Mouse (Mus musculus) cerebellum, adult 11-12 months (tissue): ENCODE data around the gene Car12.
"Not testable (repeated sequence)": the region's sequence is repeated elsewhere in the genome, so short reads cannot be mapped to it uniquely, and the experiment has no call there.

Experiments used
- DNase-seq: peaks from one replicate; pipeline ENCODE4 v3.0.0; 2022

The Car12 gene

DNA sequence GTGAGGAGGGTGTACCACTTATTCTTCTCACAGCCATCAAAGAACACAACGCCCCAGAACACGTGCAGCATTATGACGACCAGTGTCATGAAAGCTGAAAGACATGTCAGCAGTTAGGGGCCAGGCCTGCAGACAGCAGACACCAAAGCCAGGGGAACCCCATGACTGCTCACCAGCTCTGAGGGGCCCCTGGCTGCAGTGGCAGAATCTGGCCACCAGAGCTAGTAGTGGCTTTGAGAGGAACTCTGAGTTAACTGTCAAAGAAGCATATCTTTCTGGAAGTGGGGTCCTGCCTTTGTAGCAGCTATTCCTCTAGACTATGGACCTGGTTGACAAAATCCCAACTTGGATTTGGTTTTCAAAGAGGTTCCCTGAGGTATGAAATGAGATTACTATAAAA, 71.1 kb downstream of the Car12 start:
- not testable (repeated sequence) for DNase-seq

DNA sequence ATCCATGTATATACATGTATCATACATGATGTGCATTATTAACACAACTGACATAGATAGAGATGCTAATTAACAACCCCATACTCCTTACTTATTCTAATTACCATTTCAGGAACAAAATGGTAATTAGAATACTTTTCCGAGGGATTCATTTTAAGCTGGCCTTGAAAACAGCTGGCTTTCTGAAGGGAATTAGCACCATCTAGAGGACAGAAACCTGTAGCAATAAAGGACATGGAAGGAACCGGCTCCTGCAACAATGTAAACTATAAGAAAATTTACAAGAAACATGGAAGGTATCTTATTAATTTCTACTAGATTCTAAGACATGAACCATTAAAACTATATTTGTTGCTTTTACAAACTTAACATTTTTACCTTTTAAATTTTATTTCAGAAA, 74.3 kb downstream of the Car12 start:
- no peak for DNase-seq

DNA sequence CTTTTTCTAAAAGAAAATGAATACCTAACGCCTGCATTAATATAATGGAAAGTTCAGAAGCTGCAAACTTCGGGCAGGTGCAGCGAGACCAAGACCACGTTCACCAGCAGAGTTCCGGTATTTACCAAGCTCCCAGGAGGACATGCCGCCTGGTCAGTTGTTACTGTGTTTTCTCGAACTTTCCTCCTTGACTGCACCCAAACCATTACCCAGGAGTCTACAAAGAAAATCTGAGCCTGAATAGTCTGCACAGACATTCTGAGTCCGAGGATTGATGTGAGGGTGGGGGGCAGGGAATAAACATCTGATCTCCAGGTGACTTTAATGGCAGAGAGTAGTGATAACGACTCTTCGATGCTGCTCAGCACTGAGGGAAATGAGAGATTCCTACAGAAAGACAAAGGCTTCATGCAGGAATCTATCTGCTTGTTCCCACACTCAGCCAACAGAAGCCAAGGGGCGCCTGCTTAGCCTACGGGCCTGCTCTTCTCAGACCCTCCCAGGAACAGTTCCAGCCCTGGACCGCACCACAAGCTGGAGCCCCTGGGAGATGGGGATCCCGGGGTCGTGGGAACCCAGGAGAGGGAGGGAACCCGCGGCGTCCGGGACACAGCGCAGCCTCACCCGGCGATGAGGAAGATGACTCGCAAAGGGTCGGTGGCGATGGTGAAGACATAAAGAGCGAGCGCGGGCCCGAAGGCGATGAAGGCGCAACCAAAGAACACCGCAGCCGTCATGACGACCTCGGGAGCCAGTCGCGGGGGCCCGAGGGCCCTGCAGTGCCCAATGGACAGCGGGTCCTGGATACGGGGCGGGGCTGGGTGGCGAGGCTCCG, 81.4 kb downstream of the Car12 start:
- DNase-seq = peak; percentile 21

DNA sequence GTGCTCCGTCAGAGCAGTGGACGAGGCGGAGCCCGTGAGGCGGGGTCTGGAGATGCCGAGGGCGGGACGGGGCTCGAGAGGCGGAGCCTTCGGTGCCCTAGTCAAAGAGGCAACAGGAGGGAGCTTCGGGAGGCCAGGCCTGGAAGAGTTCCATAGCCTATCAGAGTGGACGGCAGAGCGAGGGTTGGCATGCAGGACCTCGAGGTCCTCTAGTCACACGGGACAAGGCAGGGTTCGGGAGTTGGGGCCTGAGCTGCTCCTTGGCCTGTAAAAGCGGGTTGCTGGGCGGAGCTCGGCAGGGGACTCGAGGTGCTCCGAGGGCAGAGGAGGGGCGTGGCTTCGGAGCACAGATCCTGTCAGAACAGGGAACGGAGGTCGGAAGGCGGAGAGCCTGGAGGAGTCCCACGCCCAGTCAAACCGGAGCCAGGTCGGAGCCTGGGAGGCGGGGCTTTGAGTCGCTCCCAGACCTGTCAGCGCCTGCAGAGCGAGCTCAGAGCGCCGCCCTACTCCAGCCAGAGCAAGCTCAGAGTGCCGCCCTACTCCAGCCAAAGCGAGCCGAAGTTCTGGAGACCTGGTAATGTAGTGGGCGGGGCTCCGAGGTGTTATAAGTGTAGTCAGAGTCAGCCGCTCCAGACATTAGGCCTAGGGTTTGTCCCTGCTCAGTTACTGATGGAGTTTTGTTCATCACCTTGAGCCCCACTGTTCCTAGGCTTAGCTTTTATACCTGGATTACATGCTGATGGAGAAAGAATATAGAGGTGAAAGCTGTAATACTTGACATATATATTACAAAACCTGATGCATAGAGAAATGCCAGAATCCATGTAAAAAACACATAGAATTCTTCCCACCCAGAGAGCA, 82.2 kb downstream of the Car12 start, which contains the start of gene Aph1b:
Gene Aph1b, minus strand, starts transcription at position 27 of the 861 bp plus-strand sequence.
- peak; percentile 99 for DNase-seq

DNA sequence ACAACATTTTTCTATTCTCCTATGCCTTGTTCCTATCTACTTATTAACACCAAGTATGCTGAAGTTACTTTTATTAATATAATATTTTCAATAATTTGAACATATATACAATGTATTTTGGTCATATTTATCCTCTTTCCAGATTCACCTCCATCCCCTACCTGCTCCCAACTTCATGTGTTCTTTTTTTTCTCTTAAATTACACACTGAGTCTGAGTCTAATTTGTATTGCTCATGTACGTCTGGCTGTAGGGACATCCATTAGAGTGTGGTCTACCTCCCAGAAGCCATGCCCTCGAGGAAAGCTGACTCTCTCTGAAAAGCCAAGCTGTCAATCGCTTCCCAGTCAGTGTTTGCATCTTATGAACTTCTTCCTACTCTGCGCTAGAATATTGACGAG, 83.3 kb downstream of the Car12 start, which contains the start of gene Gm10647:
Gene Gm10647, plus strand, starts transcription at position 301 of the 400 bp plus-strand sequence.
- no peak for DNase-seq

DNA sequence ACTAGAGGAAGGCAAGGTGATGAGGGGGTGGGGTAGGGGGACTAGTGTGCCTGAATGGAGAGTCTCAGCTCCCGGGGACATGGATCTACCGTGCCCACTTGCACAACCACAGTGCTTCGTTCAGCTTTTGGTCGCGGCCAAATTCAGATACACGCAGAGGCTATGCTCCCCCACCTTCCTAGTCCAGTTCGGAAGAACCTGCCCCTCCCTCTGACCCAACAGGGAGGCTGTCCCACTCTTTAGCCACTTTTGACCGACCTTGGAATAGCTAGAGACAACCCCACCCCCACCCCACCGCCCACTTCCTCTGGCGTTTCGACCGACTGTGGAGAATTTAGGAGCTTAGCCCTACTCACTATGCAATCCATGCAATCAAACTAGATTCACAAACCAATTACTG, 88.5 kb downstream of the Car12 start:
- no peak for DNase-seq

DNA sequence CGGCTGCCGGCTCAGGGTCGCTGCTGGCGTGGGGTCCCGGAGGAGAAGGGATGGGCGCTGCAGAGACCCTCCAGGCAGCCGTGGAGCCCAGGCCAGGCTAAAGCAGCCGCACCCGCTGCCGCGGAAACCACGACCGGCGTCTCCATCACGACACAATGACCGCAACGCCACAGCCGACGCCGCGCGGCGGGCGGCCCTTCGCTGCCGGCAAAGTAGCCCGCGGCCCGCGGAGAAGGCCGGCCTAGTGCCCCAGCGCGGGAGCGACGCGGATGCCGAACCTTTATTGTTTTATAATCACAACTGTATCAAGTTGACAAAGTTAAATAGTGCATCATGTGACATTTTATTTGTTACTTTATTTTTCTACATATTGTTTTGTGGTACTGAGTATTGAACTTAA, 92.5 kb downstream of the Car12 start:
- not testable (repeated sequence) for DNase-seq

DNA sequence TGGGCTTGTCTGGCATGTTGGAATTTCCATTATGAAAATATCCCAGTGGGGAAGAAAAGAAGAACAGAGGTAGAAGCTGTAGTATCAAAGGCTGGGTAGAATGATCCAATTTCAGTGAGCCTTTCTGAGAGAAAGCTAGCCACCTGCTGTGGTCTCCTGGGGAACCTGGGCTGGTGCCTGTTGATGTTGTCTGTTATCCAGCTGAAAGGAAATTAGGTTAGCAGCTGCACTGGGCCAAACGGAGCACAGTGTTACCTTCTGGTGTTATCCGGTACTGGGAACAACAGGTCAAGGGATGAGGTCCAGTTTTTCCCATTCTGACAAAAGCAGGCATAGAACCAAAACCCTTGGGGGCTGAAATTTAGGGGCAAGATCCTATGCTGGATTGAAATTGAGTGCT, 99.9 kb downstream of the Car12 start:
- DNase-seq = no peak
